Mouse (Mus musculus) C2C12 (cell line): ENCODE data around the gene Slc37a3. TPM values are rescaled to one million over a fixed set of nuclear protein-coding genes. Genes with fewer than 3 reads are reported as not detected.

Experiments
- H3K27me3 ChIP-seq: one replicate; pipeline ENCODE4 v1.6.1; 2011; ENCODE audit not compliant: control insufficient read depth, insufficient read depth, insufficient read length
- H3K36me3 ChIP-seq: one replicate; pipeline ENCODE4 v1.6.1; 2011; ENCODE audit not compliant: control insufficient read depth, insufficient read depth
- H3K4me3 ChIP-seq: one replicate; pipeline ENCODE4 v1.5.1; 2011; ENCODE audit warnings: mild to moderate bottlenecking, control low read depth; ENCODE audit not compliant: poor library complexity, insufficient read depth, severe bottlenecking
- H3K79me2 ChIP-seq: one replicate; pipeline ENCODE4 v1.6.1; 2011; ENCODE audit not compliant: control insufficient read depth, insufficient read depth
- H3K79me3 ChIP-seq: one replicate; pipeline ENCODE4 v1.6.1; 2011; ENCODE audit warnings: low read depth, control low read depth
- H3ac ChIP-seq: one replicate; pipeline ENCODE3; 2011; ENCODE audit warnings: low read depth; ENCODE audit not compliant: control insufficient read depth, insufficient read length
- CEBPB ChIP-seq: IDR thresholded peaks from one replicate; pipeline ENCODE4 v1.6.1; 2011; ENCODE audit warnings: low read depth, mild to moderate bottlenecking, control low read depth, moderate library complexity
- CTCF ChIP-seq: IDR thresholded peaks from one replicate; pipeline ENCODE4 v1.5.1; 2011; ENCODE audit not compliant: control insufficient read depth, insufficient read depth, insufficient read length
- FOSL1 ChIP-seq: IDR thresholded peaks from one replicate; pipeline ENCODE4 v1.8.0; 2011; ENCODE audit warnings: mild to moderate bottlenecking, low read length; ENCODE audit not compliant: poor library complexity, insufficient read depth, severe bottlenecking
- MAX ChIP-seq: IDR thresholded peaks from one replicate; pipeline ENCODE4 v1.6.1; 2011; ENCODE audit warnings: mild to moderate bottlenecking, control low read depth
- MYOD1 ChIP-seq: IDR thresholded peaks from one replicate; pipeline ENCODE4 v1.6.1; 2011; ENCODE audit warnings: low read depth; ENCODE audit not compliant: control insufficient read depth, insufficient read length
- MYOG ChIP-seq: IDR thresholded peaks from one replicate; pipeline ENCODE4 v1.6.1; 2011; ENCODE audit not compliant: control insufficient read depth, insufficient read length; ENCODE audit errors: extremely low read depth
- USF1 ChIP-seq: IDR thresholded peaks from one replicate; pipeline ENCODE4 v1.6.1; 2011; ENCODE audit warnings: low read depth, mild to moderate bottlenecking, control low read depth, moderate library complexity
- polyA plus RNA-seq: library from polyadenylated mRNA; unstranded; fragments of >200 nt; fragmentation: generic; extraction: Trizol; gene quantifications from one replicate; pipeline ENCODE4 v1.2.1, GENCODE M21; 2012; ENCODE audit warnings: missing spikeins

Gene Slc37a3
- polyA plus RNA-seq, 1 experiment: 18.6 TPM

GRCm38 (mm10) chr6:39320286-39320685, 57.2 kb downstream of the Slc37a3 start:
- no peaks in the 10 kb centered on the region for H3K36me3 ChIP-seq
- no peaks in the 10 kb centered on the region for H3K79me3 ChIP-seq
- no peak overlapping the region for H3K4me3 ChIP-seq
- TF ChIP-seq MAX (no peak), USF1 (no peak), FOSL1 (no peak), CTCF (no peak), MYOG (no peak), CEBPB (no peak), MYOD1 (no peak)
- no peaks in the 10 kb centered on the region for H3K27me3 ChIP-seq
- H3ac ChIP-seq: no peak overlapping the region
- H3K79me2 ChIP-seq: no peaks in the 10 kb centered on the region

DNA sequence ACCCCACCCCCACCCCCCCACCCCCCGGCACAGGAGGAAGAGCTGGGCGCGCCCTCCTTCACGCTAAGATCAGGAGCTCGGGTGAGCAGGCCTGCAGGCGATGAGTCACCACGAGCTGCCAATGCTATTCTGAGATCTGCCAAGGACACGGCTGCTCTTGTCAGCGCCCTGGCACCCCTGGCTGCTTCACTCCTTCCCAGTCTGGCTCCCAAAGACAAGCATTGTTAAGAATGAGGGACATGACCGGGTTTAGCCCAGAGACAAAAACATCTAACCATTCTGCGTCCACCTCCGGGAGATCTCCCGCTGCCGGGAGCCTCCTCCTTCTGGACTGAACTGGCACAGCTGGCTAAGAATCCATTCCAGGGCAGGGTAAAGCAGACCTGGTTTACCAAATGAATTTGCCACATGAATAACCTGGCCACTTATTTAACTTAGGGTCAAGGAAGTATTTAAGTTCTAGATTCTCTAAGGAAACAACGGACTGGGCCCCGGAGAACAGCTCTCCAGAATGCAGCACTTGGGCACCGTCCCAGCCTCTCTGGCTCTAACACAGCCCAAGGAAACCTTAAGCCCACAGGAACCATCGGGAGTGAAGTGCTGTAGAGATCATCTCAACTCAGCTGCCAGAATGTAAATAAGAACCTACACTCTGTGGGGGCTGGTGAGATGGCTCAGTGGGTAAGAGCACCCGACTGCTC, 58.3 kb downstream of the Slc37a3 start:
- Histone ChIP-seq H3K79me2 (no peaks in the 10 kb centered on the region), H3K36me3 (no peaks in the 10 kb centered on the region), H3K27me3 (no peaks in the 10 kb centered on the region), H3K4me3 (no peak overlapping the region), H3K79me3 (no peaks in the 10 kb centered on the region), H3ac (peak overlapping the region; percentile 14)
- TF ChIP-seq CEBPB: no peak
- no peak for TF ChIP-seq MYOD1
- TF ChIP-seq MAX: no peak
- no peak for TF ChIP-seq USF1
- TF ChIP-seq CTCF: no peak
- no peak for TF ChIP-seq FOSL1
- TF ChIP-seq MYOG: no peak

DNA sequence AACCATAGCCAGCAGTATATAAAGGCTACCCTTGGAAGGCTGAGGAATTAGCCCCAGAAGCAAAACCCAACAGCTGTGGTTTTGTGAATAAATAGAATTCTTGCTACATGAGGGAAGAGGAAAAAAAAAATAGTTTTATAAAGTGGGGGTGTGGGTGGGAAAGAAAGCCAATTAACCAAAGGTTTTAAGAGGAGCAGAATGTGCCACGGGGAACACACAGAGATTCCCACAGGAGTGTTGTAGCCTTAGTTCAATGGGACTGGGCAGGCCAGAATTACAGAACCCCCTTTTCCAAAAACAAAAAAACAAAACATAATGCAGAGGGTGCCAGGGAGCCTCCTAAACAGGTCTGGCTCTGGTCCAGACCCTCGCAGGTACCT, 58.9 kb downstream of the Slc37a3 start:
- TF ChIP-seq CEBPB: no peak
- no peak for TF ChIP-seq FOSL1
- no peak for TF ChIP-seq USF1
- TF ChIP-seq MYOD1: no peak
- no peak for TF ChIP-seq CTCF
- TF ChIP-seq MAX: no peak

DNA sequence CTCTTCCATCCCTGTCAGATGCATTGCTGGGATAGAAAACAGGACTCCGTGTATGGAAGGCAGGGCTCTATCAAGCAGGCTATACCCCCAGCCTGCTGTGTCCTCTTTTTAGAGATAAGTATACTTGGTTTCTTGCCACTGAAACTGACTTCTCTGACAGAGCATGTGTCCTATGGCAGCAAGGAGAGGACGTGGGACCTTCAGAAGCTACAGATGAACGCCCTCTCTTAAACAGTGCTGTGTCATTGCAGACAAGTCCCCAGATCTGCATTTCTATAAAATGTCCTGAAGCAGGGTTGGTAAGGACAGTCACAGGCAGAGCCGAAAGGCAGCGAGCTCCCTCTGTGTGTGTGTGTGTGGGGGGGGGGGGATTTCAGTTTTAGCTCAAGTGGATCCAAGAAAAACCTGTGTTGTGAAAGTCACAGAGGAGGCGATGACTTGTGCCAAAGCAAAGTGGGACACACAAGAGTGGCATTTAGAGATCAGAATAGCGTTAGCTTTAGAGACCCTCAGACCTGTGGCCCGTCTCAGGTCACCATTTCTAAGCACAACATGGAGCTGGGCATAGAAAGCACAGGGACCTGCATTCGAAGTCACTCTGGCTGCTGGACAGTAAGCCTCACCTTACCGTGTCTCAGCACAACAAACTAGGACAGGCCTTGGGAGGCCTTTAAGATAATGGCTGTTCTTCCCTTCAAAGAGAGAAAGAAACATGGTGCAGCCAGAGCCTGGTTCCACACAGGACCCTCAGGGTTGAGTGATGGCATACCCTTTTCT, 59.4 kb downstream of the Slc37a3 start:
- no peak for TF ChIP-seq USF1
- H3K27me3 ChIP-seq: no peaks in the 10 kb centered on the region
- no peaks in the 10 kb centered on the region for H3K79me2 ChIP-seq
- no peak overlapping the region for H3K4me3 ChIP-seq
- no peaks in the 10 kb centered on the region for H3K79me3 ChIP-seq
- H3ac ChIP-seq: no peak overlapping the region
- no peaks in the 10 kb centered on the region for H3K36me3 ChIP-seq

More for the DNA sequence above, 58.9 kb downstream of the Slc37a3 start:
- Histone ChIP-seq H3K79me3 (no peaks in the 10 kb centered on the region), H3K79me2 (no peaks in the 10 kb centered on the region), H3K27me3 (no peaks in the 10 kb centered on the region), H3K4me3 (no peak overlapping the region), H3ac (no peak overlapping the region), H3K36me3 (no peaks in the 10 kb centered on the region)

DNA sequence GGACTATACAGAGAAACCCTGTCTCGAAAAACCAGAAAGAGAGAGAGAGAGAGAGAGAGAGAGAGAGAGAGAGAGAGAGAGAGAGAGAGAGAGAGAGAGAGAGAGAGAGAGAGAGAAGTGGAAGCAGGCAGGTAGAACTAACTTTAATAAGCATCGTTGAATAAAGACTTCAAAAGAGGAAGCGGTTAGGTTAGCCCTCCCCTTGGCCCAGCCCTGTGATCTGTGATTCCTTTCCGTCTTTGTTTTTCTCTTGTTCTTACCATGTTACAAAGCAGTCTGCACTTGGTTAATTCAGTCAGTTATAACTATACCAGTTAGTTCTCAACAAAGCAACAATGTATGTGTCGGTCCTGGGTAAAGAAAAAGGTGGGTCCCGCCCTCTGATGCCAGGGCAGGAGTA, 61.4 kb downstream of the Slc37a3 start:
- Histone ChIP-seq H3K36me3 (no peaks in the 10 kb centered on the region), H3K4me3 (no peak overlapping the region), H3K79me3 (no peaks in the 10 kb centered on the region), H3K79me2 (no peaks in the 10 kb centered on the region), H3K27me3 (no peaks in the 10 kb centered on the region), H3ac (no peak overlapping the region)
- TF ChIP-seq CEBPB (no peak), MYOG (no peak), MAX (no peak), USF1 (no peak), MYOD1 (no peak), CTCF (no peak), FOSL1 (no peak)
